Mouse (Mus musculus): ENCODE data around the gene Fahd2a. TPM values are rescaled to one million over a fixed set of nuclear protein-coding genes. Genes with fewer than 3 reads are reported as not detected.

Gene Fahd2a
- 10 to 100 TPM; 17.2 to 18.3 TPM for total RNA-seq (2023)

GRCm38 (mm10) chr2:127444055-127444789 is at the start of gene Fahd2a:
Gene Fahd2a (minus strand): TSS chr2:127444565.

GRCm38 (mm10) chr2:127424977-127425376 is 19.4 kb downstream of the Fahd2a start, which contains the start of gene Gpat2:
Gene Gpat2 (plus strand): TSS chr2:127425199.

Other genes with a start within 250 kb of the Fahd2a start
- 1 to 10 TPM; 3.3 TPM for gene 1810024B03Rik, start 236.3 kb downstream of the Fahd2a start, total RNA-seq (2023)
- 100 to 1,000 TPM; 166 to 186 TPM for gene Snrnp200, start 236.2 kb downstream of the Fahd2a start, total RNA-seq (2023)
- gene Ciao1, start 196.7 kb downstream of the Fahd2a start, total RNA-seq (2023) = 10 to 100 TPM; 39.9 to 43.2 TPM
- gene Tmem127, start 196.7 kb downstream of the Fahd2a start, total RNA-seq (2023) = 10 to 100 TPM; 54.5 to 58.7 TPM
- gene Stard7, start 174.3 kb downstream of the Fahd2a start, total RNA-seq (2023) = 10 to 100 TPM; 66.4 to 69.3 TPM
- 100 to 1,000 TPM; 260 to 275 TPM for gene Dusp2, start 108.4 kb downstream of the Fahd2a start, total RNA-seq (2023)
- gene Astl, start 105.9 kb downstream of the Fahd2a start, total RNA-seq (2023) = not detected
- gene Adra2b, start 81.4 kb downstream of the Fahd2a start, total RNA-seq (2023) = not detected
- under 1 TPM; 0.36 to 0.55 TPM for gene Gpat2, start 19.4 kb downstream of the Fahd2a start, total RNA-seq (2023)
- gene Kcnip3, start 77.5 kb upstream of the Fahd2a start, total RNA-seq (2023) = under 1 TPM; 0.21 to 0.38 TPM
- not detected for gene Prom2, start 96.9 kb upstream of the Fahd2a start, total RNA-seq (2023)
- gene Zfp661, start 142.5 kb upstream of the Fahd2a start, total RNA-seq (2023) = 1 to 10 TPM; 5.9 to 6.1 TPM
- 100 to 1,000 TPM; 131 to 135 TPM for gene Mrps5, start 142.7 kb upstream of the Fahd2a start, total RNA-seq (2023)
- gene Mal, start 212.1 kb upstream of the Fahd2a start, total RNA-seq (2023) = not detected